Mouse (Mus musculus) erythroblast, embryonic 14.5 days (primary cell): ENCODE data around the gene Gtf2h1.

Experiments used
- GATA1 ChIP-seq: IDR thresholded peaks from 2 replicates; pipeline ENCODE4 v1.6.1; 2012; ENCODE audit warnings: low read length, inconsistent platforms, mixed read lengths
- TAL1 ChIP-seq: IDR thresholded peaks from 3 replicates; pipeline ENCODE4 v1.6.1; 2012; ENCODE audit warnings: low read length, inconsistent platforms, mixed read lengths

GRCm38 (mm10) chr7:46842278-46842677, 46.4 kb downstream of the Gtf2h1 start:
- TF ChIP-seq GATA1, result no peak
- TF ChIP-seq TAL1, result no peak
